Mouse (Mus musculus) brain, embryonic 18.5 days (tissue): ENCODE data around the gene Klhl24.
"Not testable (repeated sequence)": the region's sequence is repeated elsewhere in the genome, so short reads cannot be mapped to it uniquely, and the experiment has no call there.

ENCODE experiments used
- DNase-seq: peaks from one replicate; pipeline ENCODE4 v3.0.0-alpha.2; 2012; ENCODE audit warnings: low read depth, low spot score

Klhl24 gene

GRCm38 (mm10) chr16:20097069-20097710 lies at the start of gene Klhl24:
Gene Klhl24 (plus strand): TSS chr16:20097542.
- DNase-seq, result peak; percentile 95

GRCm38 (mm10) chr16:20052655-20053054 lies 44.7 kb upstream of the Klhl24 start:
- no peak for DNase-seq

GRCm38 (mm10) chr16:20072770-20073169 lies 24.6 kb upstream of the Klhl24 start:
- DNase-seq, result no peak

GRCm38 (mm10) chr16:20076675-20077074 lies 20.7 kb upstream of the Klhl24 start:
- DNase-seq, result no peak

- DNase-seq, result no peak
Measured at GRCm38 (mm10) chr16:20080271-20080670, 17.1 kb upstream of the Klhl24 start.

GRCm38 (mm10) chr16:20084623-20085022 lies 12.7 kb upstream of the Klhl24 start:
- DNase-seq, result no peak

- DNase-seq, result no peak
Measured at GRCm38 (mm10) chr16:20085250-20085905, 12.0 kb upstream of the Klhl24 start.

- DNase-seq, result no peak
Measured at GRCm38 (mm10) chr16:20086976-20087375, 10.4 kb upstream of the Klhl24 start.

GRCm38 (mm10) chr16:20089636-20090035 lies 7.7 kb upstream of the Klhl24 start:
- DNase-seq, result no peak

- DNase-seq, result no peak
Measured at GRCm38 (mm10) chr16:20090921-20091575, 6.3 kb upstream of the Klhl24 start.

- DNase-seq, result no peak
Measured at GRCm38 (mm10) chr16:20095966-20096365, 1.4 kb upstream of the Klhl24 start.

- peak; percentile 70 for DNase-seq
Measured at GRCm38 (mm10) chr16:20097711-20098374, 501 bp downstream of the Klhl24 start.

- no peak for DNase-seq
Measured at GRCm38 (mm10) chr16:20098375-20098727, 1.0 kb downstream of the Klhl24 start.

- no peak for DNase-seq
Measured at GRCm38 (mm10) chr16:20098866-20099629, 1.7 kb downstream of the Klhl24 start.

GRCm38 (mm10) chr16:20106996-20107395 lies 9.7 kb downstream of the Klhl24 start:
- no peak for DNase-seq

GRCm38 (mm10) chr16:20108961-20109360 lies 11.6 kb downstream of the Klhl24 start:
- DNase-seq, result no peak

GRCm38 (mm10) chr16:20112649-20113048 lies 15.3 kb downstream of the Klhl24 start:
- DNase-seq, result no peak

- no peak for DNase-seq
Measured at GRCm38 (mm10) chr16:20116069-20116468, 18.7 kb downstream of the Klhl24 start.

- DNase-seq, result not testable (repeated sequence)
Measured at GRCm38 (mm10) chr16:20126319-20126883, 29.1 kb downstream of the Klhl24 start.

- no peak for DNase-seq
Measured at GRCm38 (mm10) chr16:20130397-20130796, 33.1 kb downstream of the Klhl24 start.
